Comparison of ENCODE assay signal across 18 mouse cellular contexts in genomic region chr5:5344646-5345045, GRCm38 (mm10).
"Had no signal": no experiment of that assay in that cellular context is flagged by ENCODE, and none has a peak within 500 bp of the region (broad histone marks: within the 10 kb centered on the region; RNA-seq: fewer than 3 reads in every experiment).

No protein-coding gene starts in this region.

- ATAC-seq: liver, embryonic 12.5 days; midbrain, embryonic 16.5 days had no signal

- H3K36me3 ChIP-seq: liver, embryonic 12.5 days; midbrain, embryonic 10.5 days; midbrain, embryonic 12.5 days; neural tube, embryonic 13.5 days; neural tube, embryonic 15.5 days had no signal

- H3K9ac ChIP-seq: liver, embryonic 12.5 days; liver, embryonic 14.5 days; lung, embryonic 14.5 days; midbrain, embryonic 12.5 days; neural tube, embryonic 13.5 days; neural tube, embryonic 15.5 days had no signal

- H3K27me3 ChIP-seq: liver, embryonic 12.5 days; midbrain, embryonic 12.5 days; neural tube, embryonic 13.5 days; neural tube, embryonic 15.5 days had no signal

- H3K4me3 ChIP-seq: liver, embryonic 12.5 days; midbrain, embryonic 10.5 days; midbrain, embryonic 12.5 days; myocyte; neural tube, embryonic 13.5 days; neural tube, embryonic 15.5 days had no signal

- H3K27ac ChIP-seq: liver, embryonic 12.5 days; liver, embryonic 14.5 days; midbrain, embryonic 12.5 days; neural tube, embryonic 13.5 days; neural tube, embryonic 15.5 days had no signal

- DNase-seq: lung, embryonic 14.5 days; midbrain, embryonic 14.5 days; retina, postnatal 1 day; right cerebral cortex, adult 18-20 months; right cerebral cortex, postnatal 25 days; right cerebral cortex, postnatal 4 days; spleen, adult 18-20 months; thymus, adult 18-20 months; thymus, postnatal 14 days; thymus, postnatal 36 days had no signal

- H3K4me2 ChIP-seq: liver, embryonic 12.5 days; lung, embryonic 14.5 days; midbrain, embryonic 12.5 days; neural tube, embryonic 13.5 days; neural tube, embryonic 15.5 days had no signal

- H3K9me3 ChIP-seq: liver, embryonic 12.5 days; midbrain, embryonic 10.5 days; midbrain, embryonic 12.5 days; neural tube, embryonic 13.5 days; neural tube, embryonic 15.5 days had no signal
